Mouse (Mus musculus): ENCODE results near the gene Smpd1. TPM values are rescaled to one million over a fixed set of nuclear protein-coding genes. Genes with fewer than 3 reads are reported as not detected.
A peak's percentile ranks its signal among the peaks of the same experiment; 100 is the strongest.

Smpd1 gene
- total RNA-seq (2021) (10 to 100 TPM; 56.2 to 68.5 TPM), polyA plus RNA-seq (2012; rRNA removed) (74.0 and 75.4 TPM in 2 replicates)
- long read RNA-seq, transcript Smpd1-201 (6 exons, 2,412 nt), result major isoform, 85 of 94 reads
- long read RNA-seq, partial matches to known transcripts, result 8 of 94 reads
- long read RNA-seq, other reads (novel, unspliced or antisense), result 1 of 94 reads

DNA sequence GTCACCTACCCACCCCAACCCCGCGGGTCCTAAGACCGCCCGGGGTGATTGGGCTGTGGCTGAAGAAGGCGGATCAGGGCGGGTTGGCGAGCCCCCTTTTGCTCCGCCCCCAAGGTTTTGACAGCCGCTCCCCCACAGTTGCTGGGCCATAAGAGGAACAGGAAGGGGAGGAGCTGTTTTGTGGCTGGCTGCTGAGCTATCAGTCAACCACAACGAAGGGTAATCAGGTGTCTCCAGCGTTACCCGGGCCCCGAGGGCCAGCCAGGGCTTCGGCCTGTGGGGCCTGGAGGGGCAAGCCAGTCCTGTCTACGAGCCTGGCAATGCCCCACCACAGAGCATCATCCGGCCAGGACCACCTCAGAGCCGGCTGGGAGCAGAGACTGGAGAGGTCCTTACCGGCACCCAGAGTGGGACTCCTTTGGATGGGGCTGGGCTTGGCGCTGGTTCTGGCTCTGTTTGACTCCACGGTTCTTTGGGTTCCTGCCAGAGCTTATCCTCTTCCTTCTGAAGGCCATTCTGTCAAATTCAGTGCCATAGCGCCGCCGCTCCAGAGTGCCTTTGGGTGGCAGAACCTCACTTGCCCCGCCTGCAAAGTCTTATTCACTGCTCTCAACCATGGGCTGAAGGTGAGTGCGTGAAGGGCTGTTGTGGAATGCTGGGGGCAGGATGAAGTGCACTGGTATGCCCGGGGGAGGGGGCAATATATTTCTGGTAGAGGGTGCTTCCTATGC, at the start of gene Smpd1:
TSS of gene Smpd1 (plus strand) at position 149 of the 731 bp plus-strand sequence.
- DNase-seq, result peak; percentile 95

DNA sequence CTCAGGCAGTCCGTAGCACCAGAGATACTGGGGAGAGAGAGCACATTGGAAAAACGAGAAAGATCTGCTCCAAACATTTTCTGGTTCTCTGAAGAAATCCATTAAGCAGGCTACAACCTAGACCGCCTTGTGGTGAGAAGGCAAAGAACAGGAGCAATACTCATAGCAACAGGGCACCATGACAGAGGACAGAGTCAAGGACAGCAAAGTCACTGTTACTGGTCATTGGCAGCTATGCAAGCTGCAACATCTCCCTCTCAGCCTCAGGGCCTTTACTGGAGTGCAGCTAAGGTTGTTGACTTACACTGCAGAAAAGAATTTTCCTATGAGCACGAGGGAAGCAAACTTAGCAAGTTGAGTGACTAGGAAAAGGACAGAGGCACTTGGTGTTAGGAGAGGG, 46.9 kb upstream of the Smpd1 start:
- DNase-seq, result peak; percentile 66

DNA sequence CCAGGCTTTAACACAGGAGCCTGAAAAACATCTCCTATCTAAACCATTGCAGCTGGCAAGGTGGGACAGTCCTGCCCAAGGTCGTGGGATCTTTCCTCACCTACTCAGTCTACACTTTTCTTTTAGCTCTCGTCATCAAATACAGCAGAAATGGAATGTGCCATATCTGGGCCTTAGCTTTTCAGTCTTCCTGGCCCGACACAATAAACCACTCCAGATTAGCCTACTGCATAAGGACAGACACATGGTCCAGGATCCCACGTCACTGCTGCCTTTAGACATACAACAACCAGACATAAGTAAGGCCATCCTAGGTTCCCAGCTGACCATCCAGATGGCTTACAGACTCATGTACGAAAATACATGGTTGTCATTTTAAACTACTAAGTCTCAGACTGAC, 44.0 kb upstream of the Smpd1 start:
- no peak for DNase-seq

GRCm38 (mm10) chr7:105513845-105514291, 40.3 kb upstream of the Smpd1 start:
- no peak for DNase-seq

GRCm38 (mm10) chr7:105514561-105514960, 39.6 kb upstream of the Smpd1 start:
- DNase-seq, result no peak

DNA sequence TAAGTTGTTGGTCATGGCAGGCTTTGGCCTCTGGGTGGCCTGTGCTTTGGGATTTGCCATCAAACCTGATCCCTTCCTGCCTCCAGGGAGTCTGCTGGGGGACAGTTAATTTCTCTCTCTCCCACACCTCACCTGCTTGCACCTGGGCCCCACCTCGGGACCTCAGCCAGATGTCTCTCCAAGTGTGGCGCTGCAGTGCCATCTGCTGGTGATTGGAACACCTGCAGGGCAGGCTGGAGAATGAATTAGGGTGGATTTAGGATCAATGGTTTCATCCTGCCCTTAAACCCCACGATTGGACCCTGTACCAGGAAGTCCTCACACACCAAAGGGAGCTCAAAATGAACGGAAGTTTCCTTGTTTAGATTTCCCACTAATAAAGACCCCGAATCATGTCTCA, 39.0 kb upstream of the Smpd1 start:
- DNase-seq, result peak; percentile 54

DNA sequence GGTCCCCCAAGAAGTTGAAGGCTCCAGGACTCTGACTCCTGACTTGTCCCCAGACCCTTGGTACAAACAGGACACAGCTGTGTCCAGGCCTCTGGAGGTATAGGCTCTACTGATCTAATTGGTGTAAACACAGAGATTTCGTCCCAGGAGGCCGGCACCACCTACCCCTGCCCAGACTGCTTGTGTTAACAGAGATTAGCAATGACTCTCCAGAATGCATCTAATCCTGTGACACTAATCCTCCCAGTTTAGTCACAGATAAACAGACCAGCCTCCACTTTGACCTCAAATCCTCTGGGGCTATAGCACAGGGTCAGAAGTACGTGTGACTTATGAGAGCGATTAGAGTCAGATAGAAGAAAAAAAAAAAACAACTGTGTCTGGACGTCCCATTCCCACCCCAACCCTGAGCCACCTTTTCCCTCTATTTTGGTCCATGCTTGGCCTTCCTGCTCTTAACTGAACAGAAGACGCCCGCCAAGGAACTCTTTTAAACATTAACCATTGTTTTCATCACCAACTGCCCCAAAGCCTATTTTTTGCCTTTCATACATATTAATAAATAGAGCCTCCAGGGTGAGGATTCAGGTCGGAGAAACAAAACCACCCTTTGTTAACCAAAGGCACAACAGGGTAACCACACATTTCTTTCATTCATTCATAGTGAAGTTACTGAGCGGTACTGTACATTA, 37.3 kb upstream of the Smpd1 start:
- no peak for DNase-seq

DNA sequence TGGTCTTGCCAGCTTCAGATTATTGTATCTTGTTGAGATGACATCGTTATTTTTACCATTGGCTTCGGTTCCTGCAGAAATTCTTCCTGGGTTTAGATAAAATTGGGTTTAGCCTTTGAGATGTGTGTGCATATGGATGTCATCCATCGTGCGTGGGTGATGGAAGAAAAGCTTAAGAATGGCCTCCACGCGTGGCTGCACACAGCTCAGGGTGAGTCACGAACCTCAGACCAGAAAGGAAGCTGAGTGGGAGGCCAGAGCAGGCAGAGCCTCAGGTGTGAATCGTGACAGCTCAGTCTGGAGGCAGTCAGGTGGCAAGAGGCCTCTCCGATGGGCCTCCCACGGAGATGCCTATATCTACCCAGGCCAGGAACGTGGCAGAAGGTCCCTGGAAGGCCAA, 34.8 kb upstream of the Smpd1 start:
- DNase-seq, result no peak

GRCm38 (mm10) chr7:105519771-105520170, 34.4 kb upstream of the Smpd1 start:
- no peak for DNase-seq

DNA sequence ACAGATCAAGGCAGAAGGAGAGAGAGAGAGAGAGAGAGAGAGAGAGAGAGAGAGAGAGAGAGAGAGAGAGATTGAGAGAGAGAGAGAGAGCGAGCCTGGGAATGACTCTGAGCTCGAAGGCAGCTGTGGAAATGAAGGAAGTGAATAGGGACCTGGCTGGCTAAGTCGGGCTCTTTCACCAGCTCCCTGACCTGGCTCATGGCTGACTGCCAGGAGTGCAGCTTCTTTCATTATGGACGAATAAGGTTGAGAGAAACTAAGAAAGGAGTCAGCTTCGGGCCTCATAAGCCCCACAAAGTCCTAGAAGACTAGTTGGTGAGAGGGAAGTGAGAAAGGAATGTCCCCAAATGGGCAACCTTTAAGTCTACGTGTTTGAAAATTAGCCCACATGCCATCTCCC, 34.0 kb upstream of the Smpd1 start:
- DNase-seq, result no peak

DNA sequence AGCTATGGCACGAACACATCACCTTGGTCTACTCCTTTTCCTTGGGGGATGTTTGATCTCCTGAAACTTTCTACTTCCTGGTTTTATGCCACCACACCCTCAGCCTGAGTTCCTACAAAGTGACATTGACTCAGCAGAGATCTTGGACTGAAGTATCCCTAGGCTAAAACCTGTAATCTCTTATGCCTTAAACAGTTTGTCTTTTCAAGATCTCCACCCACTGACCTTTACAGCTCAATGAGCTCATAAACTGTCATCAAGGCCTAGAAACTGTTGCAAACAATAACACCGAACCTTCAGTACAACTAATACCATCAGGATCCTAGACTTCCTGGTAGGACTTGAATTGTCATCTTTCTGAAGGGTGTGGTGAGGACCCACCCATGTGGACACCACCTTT, 29.9 kb upstream of the Smpd1 start:
- no peak for DNase-seq

- peak; percentile 47 for DNase-seq
These were observed 26.7 kb upstream of the Smpd1 start for GRCm38 (mm10) chr7:105527306-105527937.

GRCm38 (mm10) chr7:105528094-105528493, 26.1 kb upstream of the Smpd1 start:
- DNase-seq, result no peak

DNA sequence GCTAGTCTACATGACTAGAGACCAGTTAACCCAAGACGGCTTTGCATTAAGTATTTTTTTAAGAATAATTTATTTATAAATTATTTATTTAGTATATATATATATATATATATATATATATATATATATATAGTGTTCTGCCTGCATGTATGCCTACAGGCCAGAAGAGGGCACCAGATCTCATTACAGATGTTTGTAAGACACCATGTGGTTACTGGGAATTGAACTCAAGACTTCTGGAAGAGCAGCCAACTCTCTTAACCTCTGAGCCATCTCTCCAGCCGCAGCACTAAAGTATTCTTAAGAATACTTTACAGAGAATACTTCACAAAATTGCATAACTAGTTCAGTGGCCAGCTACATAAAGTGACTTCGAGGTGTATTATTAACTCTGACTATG, 20.0 kb upstream of the Smpd1 start:
- no peak for DNase-seq

- DNase-seq, result no peak
These were observed 8.2 kb upstream of the Smpd1 start for GRCm38 (mm10) chr7:105545986-105546385.

DNA sequence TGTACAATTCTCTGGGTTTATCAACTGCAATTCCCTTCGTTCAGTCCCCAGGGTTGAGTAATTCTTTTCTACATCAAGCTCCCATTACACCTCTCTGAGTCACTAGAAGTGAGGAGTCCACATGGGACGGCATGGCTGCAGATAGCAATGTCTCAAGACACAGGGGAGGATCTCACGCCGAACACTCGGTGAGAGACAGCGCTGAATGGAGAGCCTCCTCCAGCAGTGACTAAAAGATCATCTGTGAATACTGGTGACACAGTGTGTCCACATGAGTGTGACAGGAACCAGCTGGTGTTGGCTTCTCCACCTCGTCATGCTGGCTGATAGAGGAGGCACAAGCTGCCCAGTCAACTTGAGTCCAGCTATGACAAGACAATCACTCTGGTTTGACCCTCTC, 6.2 kb upstream of the Smpd1 start:
- no peak for DNase-seq

GRCm38 (mm10) chr7:105549035-105549434, 5.1 kb upstream of the Smpd1 start:
- DNase-seq, result no peak

GRCm38 (mm10) chr7:105553456-105554211, 526 bp upstream of the Smpd1 start:
- no peak for DNase-seq

- DNase-seq, result no peak
These were observed 1.4 kb downstream of the Smpd1 start for GRCm38 (mm10) chr7:105555571-105555970.

GRCm38 (mm10) chr7:105556406-105556805, 2.2 kb downstream of the Smpd1 start:
- no peak for DNase-seq

- DNase-seq, result no peak
These were observed 3.5 kb downstream of the Smpd1 start for GRCm38 (mm10) chr7:105557671-105558070.

DNA sequence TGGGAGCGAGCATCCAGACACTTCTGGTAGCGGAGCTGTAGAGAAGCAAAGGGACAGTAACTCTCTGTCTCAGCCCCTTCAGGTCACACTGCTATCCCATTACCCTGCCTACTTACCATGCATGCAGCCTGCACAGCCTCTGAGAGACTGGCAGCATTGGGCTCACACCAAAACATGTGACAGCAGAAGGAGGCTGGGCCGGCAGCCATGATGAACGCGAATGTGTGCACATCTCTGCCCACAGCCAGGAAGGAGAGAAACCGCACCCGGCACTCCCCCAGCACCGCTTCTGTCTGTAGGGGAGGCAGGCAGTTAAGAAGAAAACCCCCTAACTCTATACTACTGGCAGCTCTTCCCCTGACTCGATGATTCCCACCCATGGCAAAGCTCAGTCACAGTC, 4.9 kb downstream of the Smpd1 start:
- no peak for DNase-seq

Measured in adrenal gland, adult 2 months (tissue).